Mouse (Mus musculus) ES-E14 (cell line): ENCODE data around the gene Zfp219. TPM values are rescaled to one million over a fixed set of nuclear protein-coding genes. Genes with fewer than 3 reads are reported as not detected.

Experiments used
- DNase-seq: peaks from one replicate; pipeline ENCODE4 v3.0.0-alpha.2; 2013; ENCODE audit warnings: low read depth, low spot score
- H3K27ac ChIP-seq: 2 replicates; pipeline ENCODE4 v1.5.1; 2012; ENCODE audit warnings: low read depth, mild to moderate bottlenecking, low read length, moderate library complexity, mixed read lengths; ENCODE audit not compliant: poor library complexity, insufficient read depth, severe bottlenecking
- H3K36me3 ChIP-seq: 2 replicates; pipeline ENCODE4 v1.6.1; 2012; ENCODE audit warnings: mild to moderate bottlenecking, low read length, moderate library complexity, mixed read lengths; ENCODE audit not compliant: control insufficient read depth, poor library complexity, insufficient read depth, severe bottlenecking
- H3K4me1 ChIP-seq, 2 experiments: fragments of 150-350 bp in 1 of 2; sonication (generic) in 1 of 2; 2 replicates each; pipeline ENCODE4 v1.6.1; 2012; ENCODE audit warnings: low read length in 2 of 2, mild to moderate bottlenecking in 1 of 2, mixed read lengths in 1 of 2; ENCODE audit not compliant: control insufficient read depth in 2 of 2, insufficient read depth in 2 of 2, poor library complexity in 1 of 2
- H3K4me3 ChIP-seq, 2 experiments: fragments of 150-350 bp in 1 of 2; sonication (generic) in 1 of 2; 2 replicates each; pipeline ENCODE4 v1.5.1; 2012; ENCODE audit warnings: low read length in 2 of 2, low read depth in 1 of 2, mild to moderate bottlenecking in 1 of 2, mixed read lengths in 1 of 2; ENCODE audit not compliant: insufficient read depth in 1 of 2, poor library complexity in 1 of 2, severe bottlenecking in 1 of 2
- H3K9ac ChIP-seq: 2 replicates; pipeline ENCODE4 v1.6.1; 2012; ENCODE audit warnings: low read depth, mild to moderate bottlenecking, low read length, mixed read lengths; ENCODE audit not compliant: poor library complexity, insufficient read depth, severe bottlenecking
- H3K9me3 ChIP-seq: fragments of 150-350 bp; sonication (generic); 2 replicates; pipeline ENCODE4 v1.6.1; 2012; ENCODE audit warnings: low read depth, mild to moderate bottlenecking, low read length; ENCODE audit not compliant: control insufficient read depth, insufficient read depth
- CHD2 ChIP-seq: IDR thresholded peaks from 2 replicates; pipeline ENCODE4 v1.6.1; 2014; ENCODE audit warnings: mild to moderate bottlenecking, low read depth, low read length, inconsistent platforms
- HCFC1 ChIP-seq: IDR thresholded peaks from 2 replicates; pipeline ENCODE4 v1.6.1; 2012; ENCODE audit warnings: low read length, inconsistent platforms, borderline replicate concordance; ENCODE audit not compliant: insufficient read depth
- MAFK ChIP-seq: IDR thresholded peaks from 2 replicates; pipeline ENCODE4 v1.6.1; 2014; ENCODE audit warnings: mild to moderate bottlenecking, low read depth, low read length, inconsistent platforms; ENCODE audit not compliant: insufficient read depth
- ZC3H11A ChIP-seq: IDR thresholded peaks from 2 replicates; pipeline ENCODE4 v1.6.1; 2012; ENCODE audit warnings: low read depth, mild to moderate bottlenecking, inconsistent platforms, low read length, borderline replicate concordance
- ZNF384 ChIP-seq: IDR thresholded peaks from 2 replicates; pipeline ENCODE4 v1.6.1; 2012; ENCODE audit warnings: low read depth, low read length, inconsistent platforms
- in situ Hi-C, 2 experiments: fragments of 600-800 bp; cut with MboI; formaldehyde crosslinking; loops; one replicate each; pipeline ENCODE4 v1.15.1; 2025; ENCODE audit warnings: low sequenced_read_pairs in 2 of 2, inconsistent platforms in 1 of 2; ENCODE audit not compliant: unreplicated experiment in 2 of 2
- total RNA-seq: library from RNA; depleted of rRNA; stranded (reverse); fragments of 300-350 nt; gene quantifications from 2 replicates; pipeline ENCODE4 v1.2.3, GENCODE M21; 2012

Zfp219 gene
- total RNA-seq, 1 experiment = 59.5 TPM

DNA sequence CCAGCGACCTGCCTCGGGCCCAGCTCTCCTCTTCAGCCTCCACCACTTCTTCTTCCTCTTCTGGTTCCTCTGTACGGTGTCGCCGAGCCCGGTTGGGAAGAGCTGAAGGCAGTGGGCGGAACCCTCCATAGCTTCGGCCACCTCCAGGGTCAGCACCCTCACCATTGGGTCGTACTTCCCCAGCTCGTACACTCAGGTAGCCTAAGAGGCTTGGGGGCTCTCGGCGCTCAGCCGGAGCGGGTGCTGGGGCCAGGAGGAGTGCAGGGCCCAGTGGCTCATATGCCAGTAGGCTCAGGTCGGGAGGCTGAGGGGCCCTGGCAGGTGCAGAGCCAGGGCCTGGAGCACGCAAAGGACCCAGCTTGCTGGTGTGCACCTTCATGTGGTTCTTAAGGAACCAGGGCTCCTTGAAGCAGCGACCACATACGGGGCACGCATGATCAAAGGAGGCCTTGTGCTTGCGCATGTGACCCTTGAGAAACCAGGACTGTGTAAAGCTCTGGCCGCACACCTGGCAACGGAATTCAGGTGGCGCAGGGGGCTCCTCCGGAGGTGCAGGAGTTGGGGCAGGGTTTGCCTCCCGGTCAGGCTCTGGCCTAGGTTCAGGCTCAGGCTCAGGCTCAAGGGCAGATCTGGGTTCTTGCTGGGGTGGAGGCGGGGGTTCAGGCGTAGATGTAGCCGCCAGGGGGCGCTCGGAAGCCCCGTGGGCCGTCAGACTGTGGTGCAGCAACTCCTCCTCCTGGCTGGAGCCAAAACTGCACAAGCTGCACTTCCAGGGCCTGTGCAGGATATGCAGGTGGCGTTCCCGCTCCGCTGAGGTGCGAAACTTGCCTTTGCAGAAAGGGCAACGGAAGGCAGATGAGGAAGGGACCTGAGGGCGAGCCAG, 12.0 kb downstream of the Zfp219 start:
- H3K4me1 ChIP-seq = peaks cover 9 to 14% of the 10 kb centered on the region in 2 experiments; a peak in 3 of 4 replicates
- no peaks in the 10 kb centered on the region for H3K9me3 ChIP-seq
- TF ChIP-seq MAFK (peak; percentile 79), HCFC1 (peak; percentile 73; the same call in 1 of the 2 replicates), ZC3H11A (peak; percentile 78; the same call in 1 of the 2 replicates), ZNF384 (no peak)
- H3K9ac ChIP-seq = peak overlapping the region; percentile 41
- in situ Hi-C loops = loop anchor here in 1 of 2 experiments (25.0 kb wide), 1 partner anchor 96 kb away; the partner anchor contains the start of genes Ndrg2, Rnase13 and Tppp2
- H3K36me3 ChIP-seq = peaks cover 43% of the 10 kb centered on the region
- peak; percentile 92 for DNase-seq
- H3K27ac ChIP-seq = 0 out of 2 replicates have a peak overlapping the region, but pooled peaks have one; percentile 2
- H3K4me3 ChIP-seq = peak overlapping the region; percentile 55 to 68; a peak in 3 of 4 replicates

GRCm38 (mm10) chr14:52006771-52007170, 13.8 kb downstream of the Zfp219 start:
- Histone ChIP-seq H3K4me3 (peak overlapping the region in 1 of 2 experiments; percentile 13; a peak in 1 of 4 replicates), H3K9me3 (no peaks in the 10 kb centered on the region), H3K27ac (no peak overlapping the region), H3K9ac (0 out of 2 replicates have a peak overlapping the region, but pooled peaks have one; percentile 6), H3K36me3 (peaks cover 46% of the 10 kb centered on the region), H3K4me1 (peaks cover 6 to 14% of the 10 kb centered on the region in 2 experiments; a peak in 3 of 4 replicates)
- TF ChIP-seq HCFC1 (no peak), ZNF384 (no peak)
- no peak for DNase-seq
- in situ Hi-C loops = loop anchor here in 1 of 2 experiments (25.0 kb wide), 1 partner anchor 94 kb away; the partner anchor contains the start of genes Ndrg2, Rnase13 and Tppp2

- H3K4me1 ChIP-seq = peaks cover 6 to 12% of the 10 kb centered on the region in 2 experiments; a peak in 3 of 4 replicates
- H3K4me3 ChIP-seq = peak overlapping the region in 1 of 2 experiments; percentile 13; a peak in 1 of 4 replicates
- no peak overlapping the region for H3K27ac ChIP-seq
- in situ Hi-C loops = loop anchor here in 1 of 2 experiments (25.0 kb wide), 1 partner anchor 94 kb away; the partner anchor contains the start of genes Ndrg2, Rnase13 and Tppp2
- no peak overlapping the region for H3K9ac ChIP-seq
- peaks cover 46% of the 10 kb centered on the region for H3K36me3 ChIP-seq
- no peak for DNase-seq
- no peaks in the 10 kb centered on the region for H3K9me3 ChIP-seq
- TF ChIP-seq MAFK = no peak
- TF ChIP-seq ZNF384 = no peak
- no peak for TF ChIP-seq ZC3H11A
- no peak for TF ChIP-seq HCFC1
- TF ChIP-seq CHD2 = no peak
These were observed 14.3 kb downstream of the Zfp219 start for GRCm38 (mm10) chr14:52006241-52006640.

- H3K36me3 ChIP-seq = peaks cover 46% of the 10 kb centered on the region
- in situ Hi-C loops = loop anchor here in 1 of 2 experiments (25.0 kb wide), 1 partner anchor 93 kb away; the partner anchor contains the start of genes Ndrg2, Rnase13 and Tppp2
- H3K9ac ChIP-seq = no peak overlapping the region
- H3K27ac ChIP-seq = no peak overlapping the region
- H3K4me3 ChIP-seq = no peak overlapping the region
- H3K4me1 ChIP-seq = peaks cover 6 to 11% of the 10 kb centered on the region in 2 experiments; a peak in 1 of 4 replicates
- TF ChIP-seq MAFK = no peak
- H3K9me3 ChIP-seq = no peaks in the 10 kb centered on the region
- no peak for DNase-seq
These were observed 14.9 kb downstream of the Zfp219 start for GRCm38 (mm10) chr14:52005616-52006015.
